Mouse (Mus musculus): Measurements from ENCODE around the gene Gipc2. TPM values are rescaled to one million over a fixed set of nuclear protein-coding genes. Genes with fewer than 3 reads are reported as not detected.

Gipc2 gene
- polyA plus RNA-seq, 1 experiment from 2014 or later, result 12.3 TPM

GRCm38 (mm10) chr3:152163320-152163719 is 2.7 kb downstream of the Gipc2 start:
- WGBS, result 91% methylated on average over 8 of the region's 8 CpGs
- H3K9me3 ChIP-seq, result no peaks in the 10 kb centered on the region

DNA sequence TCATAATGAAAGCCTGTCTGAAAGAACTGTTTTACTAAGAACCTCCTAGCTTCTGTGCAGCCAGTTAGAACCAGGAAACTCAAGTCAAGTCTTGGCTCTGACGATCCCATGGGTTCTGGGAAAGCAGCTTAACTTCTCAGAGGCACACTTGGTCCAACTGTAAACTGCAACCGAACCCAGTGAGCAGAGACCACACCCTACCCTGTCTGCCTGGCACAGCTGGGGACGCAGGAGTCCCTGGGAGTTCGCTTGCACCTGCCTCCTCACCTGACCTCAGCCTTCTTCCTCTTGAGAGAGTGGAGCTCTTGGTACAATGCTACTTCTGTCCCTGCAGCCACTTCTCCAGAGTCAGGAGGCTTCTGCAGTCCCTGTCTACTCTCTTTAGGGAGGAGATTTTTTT is 5.4 kb downstream of the Gipc2 start:
- Histone ChIP-seq H3K27ac (no peak overlapping the region), H3K4me3 (no peak overlapping the region), H3K27me3 (replicated peaks) (peaks cover 5% of the 10 kb centered on the region; the same call in 1 of the 2 replicates), H3K4me1 (0 out of 2 replicates have a peak, but pooled peaks cover 6% of the 10 kb centered on the region), H3K36me3 (replicated peaks) (no peaks in the 10 kb centered on the region), H3K9ac (no peak overlapping the region), H3K4me2 (no peak overlapping the region), H3K9me3 (no peaks in the 10 kb centered on the region)
- no peak for ATAC-seq (replicated peaks)
- 57% methylated on average over 4 of the region's 4 CpGs for WGBS

More at GRCm38 (mm10) chr3:152163320-152163719, 2.7 kb downstream of the Gipc2 start:
- Histone ChIP-seq H3K4me1 (peaks cover 21% of the 10 kb centered on the region), H3K36me3 (replicated peaks) (no peaks in the 10 kb centered on the region), H3K4me3 (no peak overlapping the region), H3K9ac (no peak overlapping the region), H3K27ac (no peak overlapping the region), H3K27me3 (replicated peaks) (peaks cover 5% of the 10 kb centered on the region; the same call in 1 of the 2 replicates), H3K4me2 (no peak overlapping the region)
- no peak for ATAC-seq (replicated peaks)

GRCm38 (mm10) chr3:152159321-152159720 is 6.7 kb downstream of the Gipc2 start:
- Histone ChIP-seq H3K27me3 (replicated peaks) (0 out of 2 replicates have a peak, but pooled peaks cover 5% of the 10 kb centered on the region), H3K36me3 (replicated peaks) (no peaks in the 10 kb centered on the region), H3K27ac (no peak overlapping the region), H3K4me1 (no peaks in the 10 kb centered on the region), H3K4me3 (no peak overlapping the region), H3K9me3 (no peaks in the 10 kb centered on the region), H3K9ac (no peak overlapping the region), H3K4me2 (no peak overlapping the region)
- ATAC-seq (replicated peaks), result no peak

- Histone ChIP-seq H3K4me1 (no peaks in the 10 kb centered on the region), H3K9me3 (no peaks in the 10 kb centered on the region), H3K4me3 (no peak overlapping the region), H3K36me3 (replicated peaks) (no peaks in the 10 kb centered on the region), H3K9ac (no peak overlapping the region), H3K4me2 (no peak overlapping the region), H3K27me3 (replicated peaks) (0 out of 2 replicates have a peak, but pooled peaks cover 5% of the 10 kb centered on the region), H3K27ac (no peak overlapping the region)
- WGBS, result 57% methylated on average over 10 of the region's 10 CpGs
- ATAC-seq (replicated peaks), result peak; percentile 49; the same call in 1 of the 2 replicates
These were observed 7.4 kb downstream of the Gipc2 start for GRCm38 (mm10) chr3:152158344-152159291.

DNA sequence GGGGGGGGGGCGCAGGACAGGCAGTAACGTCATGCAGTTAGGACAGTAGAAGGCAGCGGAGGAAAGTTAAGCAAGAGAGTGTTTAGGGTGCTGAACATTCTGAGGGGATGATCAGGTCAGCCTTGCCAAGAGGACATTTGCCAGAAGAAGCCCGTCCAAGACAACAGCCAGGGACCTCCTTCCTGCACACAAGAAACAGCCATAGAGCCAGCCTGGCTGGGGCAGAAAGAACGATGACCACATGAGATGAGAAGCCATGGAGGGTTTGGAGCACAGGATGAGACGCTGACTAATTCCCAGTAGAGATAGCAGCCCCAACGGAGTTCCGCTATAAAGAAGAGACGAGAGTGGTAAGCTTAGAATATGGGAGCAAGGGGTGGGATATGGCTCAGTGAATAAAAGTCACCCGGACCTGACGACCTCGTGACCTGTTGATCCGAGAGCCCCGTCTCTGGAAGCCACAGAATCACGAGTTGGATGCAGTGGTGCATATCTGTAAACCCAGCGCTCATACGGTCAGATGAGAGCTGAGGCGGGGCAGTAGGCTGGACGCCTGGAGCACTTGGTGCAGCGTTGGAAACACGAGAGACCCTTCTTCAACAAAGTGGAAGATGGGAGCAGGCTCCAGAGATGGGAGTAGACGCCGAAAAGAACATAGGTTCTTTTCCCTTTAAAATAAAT is 9.1 kb downstream of the Gipc2 start:
- 48% methylated on average over 23 of the region's 23 CpGs for WGBS

GRCm38 (mm10) chr3:152155296-152155948 is 10.6 kb downstream of the Gipc2 start:
- Histone ChIP-seq H3K27ac (no peak overlapping the region), H3K27me3 (replicated peaks) (0 out of 2 replicates have a peak, but pooled peaks cover under 1% of the 10 kb centered on the region), H3K4me1 (no peaks in the 10 kb centered on the region), H3K4me3 (no peak overlapping the region), H3K9me3 (no peaks in the 10 kb centered on the region), H3K9ac (no peak overlapping the region), H3K36me3 (replicated peaks) (no peaks in the 10 kb centered on the region), H3K4me2 (no peak overlapping the region)
- ATAC-seq (replicated peaks), result no peak
- 45% methylated on average over 11 of the region's 11 CpGs for WGBS

More for the DNA sequence above, 9.1 kb downstream of the Gipc2 start:
- Histone ChIP-seq H3K9ac (no peak overlapping the region), H3K9me3 (no peaks in the 10 kb centered on the region), H3K4me2 (no peak overlapping the region), H3K36me3 (replicated peaks) (no peaks in the 10 kb centered on the region), H3K27me3 (replicated peaks) (0 out of 2 replicates have a peak, but pooled peaks cover 5% of the 10 kb centered on the region), H3K4me3 (no peak overlapping the region), H3K4me1 (no peaks in the 10 kb centered on the region), H3K27ac (no peak overlapping the region)
- ATAC-seq (replicated peaks), result no peak

- Histone ChIP-seq H3K27ac (no peak overlapping the region), H3K36me3 (replicated peaks) (no peaks in the 10 kb centered on the region), H3K27me3 (replicated peaks) (no peaks in the 10 kb centered on the region), H3K4me2 (no peak overlapping the region), H3K4me3 (no peak overlapping the region), H3K4me1 (no peaks in the 10 kb centered on the region), H3K9ac (no peak overlapping the region), H3K9me3 (no peaks in the 10 kb centered on the region)
- ATAC-seq (replicated peaks), result no peak
- 92% methylated on average over 5 of the region's 5 CpGs for WGBS
These were observed 11.9 kb downstream of the Gipc2 start for GRCm38 (mm10) chr3:152154095-152154494.

- no peaks in the 10 kb centered on the region for H3K9me3 ChIP-seq
- H3K4me3 ChIP-seq, result no peak overlapping the region
- no peak for ATAC-seq (replicated peaks)
- no peaks in the 10 kb centered on the region for H3K4me1 ChIP-seq
- 93% methylated on average over 2 of the region's 2 CpGs for WGBS
- no peak overlapping the region for H3K9ac ChIP-seq
- H3K4me2 ChIP-seq, result no peak overlapping the region
- no peaks in the 10 kb centered on the region for H3K36me3 ChIP-seq (replicated peaks)
- no peak overlapping the region for H3K27ac ChIP-seq
- H3K27me3 ChIP-seq (replicated peaks), result no peaks in the 10 kb centered on the region
These were observed 12.9 kb downstream of the Gipc2 start for GRCm38 (mm10) chr3:152153152-152153551.

- H3K4me1 ChIP-seq, result no peaks in the 10 kb centered on the region
- no peaks in the 10 kb centered on the region for H3K36me3 ChIP-seq (replicated peaks)
- no peak overlapping the region for H3K4me2 ChIP-seq
- 100% methylated on average over 1 of the region's 1 CpGs for WGBS
- H3K4me3 ChIP-seq, result no peak overlapping the region
- no peak for ATAC-seq (replicated peaks)
- H3K9me3 ChIP-seq, result no peaks in the 10 kb centered on the region
- H3K9ac ChIP-seq, result no peak overlapping the region
- no peaks in the 10 kb centered on the region for H3K27me3 ChIP-seq (replicated peaks)
- H3K27ac ChIP-seq, result no peak overlapping the region
These were observed 13.6 kb downstream of the Gipc2 start for GRCm38 (mm10) chr3:152152483-152152804.

- no peaks in the 10 kb centered on the region for H3K27me3 ChIP-seq (replicated peaks)
- peak; percentile 41; the same call in 1 of the 2 replicates for ATAC-seq (replicated peaks)
- no peaks in the 10 kb centered on the region for H3K4me1 ChIP-seq
- no peaks in the 10 kb centered on the region for H3K36me3 ChIP-seq (replicated peaks)
- no peaks in the 10 kb centered on the region for H3K9me3 ChIP-seq
- no peak overlapping the region for H3K27ac ChIP-seq
- no peak overlapping the region for H3K9ac ChIP-seq
- H3K4me3 ChIP-seq, result peak overlapping the region; percentile 16; the same call in 1 of the 2 replicates
- H3K4me2 ChIP-seq, result peak overlapping the region; percentile 36
- 60% methylated on average over 29 of the region's 29 CpGs for WGBS
These were observed 14.1 kb downstream of the Gipc2 start for GRCm38 (mm10) chr3:152151725-152152482.

DNA sequence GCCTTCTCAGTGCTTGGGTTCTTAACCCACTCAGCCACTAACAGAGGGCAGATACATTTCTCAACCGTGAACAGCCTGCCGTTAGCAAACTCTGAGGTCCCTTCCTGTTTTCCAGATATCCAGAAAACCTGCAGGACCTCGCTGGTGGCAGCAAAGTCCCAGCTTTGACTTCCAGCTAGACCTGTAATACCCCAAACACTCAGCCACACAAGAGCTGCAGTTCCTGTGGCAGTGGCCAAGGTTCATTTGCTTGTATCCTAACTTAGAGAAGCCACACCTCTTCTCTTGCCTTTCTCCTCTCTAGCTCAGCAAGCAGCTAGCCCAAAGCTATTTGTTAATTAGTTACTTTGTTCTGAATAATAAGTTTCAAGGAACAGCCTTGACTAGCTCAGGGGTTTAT is 16.2 kb downstream of the Gipc2 start:
- WGBS, result 73% methylated on average over 3 of the region's 3 CpGs
- no peak overlapping the region for H3K4me2 ChIP-seq
- no peaks in the 10 kb centered on the region for H3K9me3 ChIP-seq
- H3K4me3 ChIP-seq, result no peak overlapping the region
- no peaks in the 10 kb centered on the region for H3K27me3 ChIP-seq (replicated peaks)
- no peaks in the 10 kb centered on the region for H3K36me3 ChIP-seq (replicated peaks)
- ATAC-seq (replicated peaks), result no peak
- H3K4me1 ChIP-seq, result no peaks in the 10 kb centered on the region
- no peak overlapping the region for H3K27ac ChIP-seq
- no peak overlapping the region for H3K9ac ChIP-seq
